Mouse (Mus musculus) left cerebral cortex, postnatal 10 days (tissue): ENCODE data around the gene Rps6ka6. TPM values are rescaled to one million over a fixed set of nuclear protein-coding genes. Genes with fewer than 3 reads are reported as not detected.

Experiments
- DNase-seq, 2 experiments: peaks; one replicate each; pipeline ENCODE4 v3.0.0; 2021 to 2022; ENCODE audit warnings: low spot score in 2 of 2, mixed read lengths in 1 of 2; ENCODE audit errors: extremely low spot score in 1 of 2
- intact Hi-C: fragments of 180-260 bp; cut with DNase I; formaldehyde crosslinking; loops from one replicate; pipeline ENCODE4 v1.15.1; 2025
- total RNA-seq, 2 experiments: library from RNA; stranded (reverse); gene quantifications; 2 replicates each; pipeline ENCODE4 v1.2.3; 2021

Rps6ka6 gene
- total RNA-seq = 10 to 100 TPM in 1 of 2 experiments, 1 to 10 TPM in 1; 9.2 to 10.9 TPM

DNA sequence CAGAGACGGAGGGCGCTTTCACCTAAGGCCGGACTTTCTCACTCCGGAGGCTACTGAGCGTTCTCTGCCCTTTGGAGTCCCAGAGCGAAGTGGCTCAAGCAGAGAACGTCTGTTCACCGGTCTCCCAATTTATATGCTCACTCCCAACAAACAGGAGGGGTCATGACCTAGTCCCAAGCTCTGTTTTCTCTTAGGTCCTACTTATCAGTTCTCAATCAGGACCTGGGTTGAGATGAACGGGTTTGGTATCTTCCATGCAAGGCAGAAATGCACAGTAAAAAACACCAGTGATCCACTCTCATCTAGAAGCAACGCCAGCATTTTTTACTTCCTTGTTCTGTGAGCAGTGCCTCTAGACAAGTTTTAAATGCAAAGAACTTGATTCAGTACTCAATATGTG, at the start of gene Rps6ka6:
Gene Rps6ka6 (minus strand): TSS at position 101 of the 400 bp plus-strand sequence.
- intact Hi-C loops = no loop called here
- no peak for DNase-seq

GRCm38 (mm10) chrX:111577044-111577443, 39.3 kb upstream of the Rps6ka6 start:
- intact Hi-C loops = no loop called here
- no peak for DNase-seq

GRCm38 (mm10) chrX:111518206-111518605, 19.6 kb downstream of the Rps6ka6 start:
- DNase-seq = no peak
- intact Hi-C loops = no loop called here

DNA sequence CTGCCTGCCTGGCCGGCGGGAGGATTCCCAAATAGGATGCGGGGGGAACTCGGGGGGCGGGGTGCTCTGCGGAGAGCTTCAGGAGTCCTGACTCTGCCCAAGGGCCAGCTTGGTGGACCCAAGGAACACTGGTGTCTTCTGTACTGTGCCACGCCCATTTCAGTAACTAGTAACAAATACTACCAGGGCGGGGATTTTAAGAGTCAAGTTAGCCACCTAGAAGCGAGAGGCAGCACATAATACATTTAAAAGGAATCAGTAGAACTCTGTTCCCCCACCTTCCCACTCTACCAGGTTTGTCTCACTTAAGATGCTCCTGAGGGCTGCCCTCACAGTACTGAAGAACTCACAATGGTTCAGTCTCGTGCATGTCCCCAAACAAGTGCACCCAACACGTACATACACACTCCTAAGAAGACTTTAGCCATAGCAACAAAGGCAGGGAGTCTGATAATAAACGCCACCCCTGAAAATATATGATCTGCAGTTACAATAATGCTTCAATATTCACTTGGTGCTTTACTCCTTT, 74.1 kb downstream of the Rps6ka6 start:
- intact Hi-C loops = no loop called here
- no peak for DNase-seq

DNA sequence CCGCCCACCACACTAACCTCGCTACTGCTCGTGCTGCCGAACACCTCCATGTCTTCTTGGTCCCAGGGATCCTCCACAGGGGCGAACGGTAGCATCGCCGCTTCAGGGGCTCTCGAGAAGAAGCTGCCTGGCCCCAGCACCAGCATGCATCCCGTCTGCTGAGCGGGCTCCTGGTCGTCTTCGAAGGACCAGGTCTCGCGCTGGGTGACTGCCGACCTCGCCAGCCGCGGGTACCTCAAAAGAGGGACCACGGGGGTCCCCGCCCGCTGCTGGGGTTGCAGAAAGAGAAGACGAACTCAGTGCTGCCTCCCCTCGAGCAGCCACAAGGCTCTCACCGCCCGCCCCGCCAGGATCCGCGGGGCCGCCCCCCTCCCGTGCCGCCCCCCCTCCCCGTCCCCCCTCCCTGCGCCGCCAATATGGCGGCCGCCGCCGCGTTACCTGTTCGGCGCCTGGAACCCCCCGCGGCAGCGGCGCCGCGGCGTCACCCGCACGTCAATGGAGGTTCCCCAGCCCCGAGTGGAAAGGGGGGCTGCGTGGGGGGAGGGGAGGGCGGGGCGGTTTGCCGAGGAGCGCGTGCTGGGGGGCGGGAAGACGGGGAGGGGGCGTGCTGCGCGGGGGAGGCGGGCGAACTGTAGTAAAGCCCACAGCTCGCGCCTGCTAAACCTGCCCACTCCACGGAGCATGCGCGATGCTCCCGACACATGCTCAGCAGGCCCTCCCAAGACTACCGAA, 74.8 kb downstream of the Rps6ka6 start:
- DNase-seq = peak; percentile 34 to 60
- intact Hi-C loops = no loop called here

GRCm38 (mm10) chrX:111462495-111462832, 75.3 kb downstream of the Rps6ka6 start:
- intact Hi-C loops = no loop called here

DNA sequence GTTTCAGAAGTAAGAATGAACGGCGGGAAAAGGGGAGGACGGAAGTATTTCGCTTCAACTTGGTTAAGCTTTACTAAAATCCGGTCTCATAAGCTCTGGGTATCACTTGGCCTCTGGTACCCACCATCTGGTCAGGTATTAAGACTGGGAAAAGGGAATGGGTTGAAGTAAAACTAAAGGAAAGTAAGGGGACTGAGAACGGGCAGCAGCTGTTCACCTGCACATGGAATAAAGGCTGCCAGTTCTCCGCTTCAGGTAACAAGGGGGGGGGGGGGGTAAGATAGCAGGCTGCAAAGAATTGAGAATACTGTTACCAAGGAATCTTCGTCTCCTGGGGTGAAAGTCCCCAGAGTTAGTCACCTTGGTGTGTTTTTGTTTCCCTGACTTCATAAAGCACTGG, 75.7 kb downstream of the Rps6ka6 start:
- no peak for DNase-seq
- intact Hi-C loops = no loop called here

More at GRCm38 (mm10) chrX:111462495-111462832, 75.3 kb downstream of the Rps6ka6 start:
- DNase-seq = peak in 1 of 2 experiments; percentile 1

DNA sequence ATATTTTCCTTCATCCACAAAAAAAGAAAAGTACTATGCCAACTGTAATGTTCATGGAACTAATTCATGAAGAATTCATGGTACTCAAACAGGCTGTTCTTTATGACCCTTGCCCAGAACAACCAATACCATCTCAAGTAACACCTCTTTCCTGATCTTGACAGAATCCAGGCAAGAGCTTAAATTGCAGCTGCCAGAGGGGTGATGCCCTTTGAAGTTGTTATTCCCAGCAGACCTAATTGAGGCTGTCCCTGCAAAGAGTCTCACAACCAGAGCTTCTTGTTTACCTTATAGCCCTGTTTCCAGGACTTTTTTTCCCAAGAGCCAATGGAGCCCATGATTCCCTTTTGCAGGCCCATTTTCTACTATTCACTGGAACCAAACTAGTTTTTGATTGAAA, 77.6 kb downstream of the Rps6ka6 start:
- intact Hi-C loops = no loop called here
- no peak for DNase-seq

GRCm38 (mm10) chrX:111436571-111436970, 101.2 kb downstream of the Rps6ka6 start:
- no peak for DNase-seq
- intact Hi-C loops = no loop called here

- DNase-seq = no peak
- intact Hi-C loops = no loop called here
These were observed 123.0 kb downstream of the Rps6ka6 start for GRCm38 (mm10) chrX:111414775-111415174.

DNA sequence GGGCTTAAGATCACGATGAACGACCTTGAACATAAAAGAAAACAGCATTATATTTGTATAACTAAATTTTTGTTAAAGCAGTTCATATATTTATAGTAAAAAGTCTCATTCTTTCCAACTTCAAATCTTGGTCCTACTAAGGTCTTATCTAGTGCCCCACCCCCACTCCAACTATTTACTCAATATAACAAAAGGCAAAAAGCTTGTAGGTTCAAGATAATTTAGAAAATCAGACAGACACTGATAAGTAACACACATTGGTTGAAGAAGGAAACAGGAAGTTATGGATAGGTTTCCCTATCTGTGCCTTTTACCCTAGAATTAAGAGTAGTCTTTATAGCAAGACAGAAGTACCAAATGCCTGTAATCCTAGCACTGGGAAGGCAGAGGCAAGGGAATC, 132.9 kb downstream of the Rps6ka6 start:
- intact Hi-C loops = no loop called here

GRCm38 (mm10) chrX:111377020-111377419, 160.7 kb downstream of the Rps6ka6 start:
- no peak for DNase-seq
- intact Hi-C loops = no loop called here

More for the DNA sequence above, 132.9 kb downstream of the Rps6ka6 start:
- no peak for DNase-seq

GRCm38 (mm10) chrX:111374177-111374576, 163.6 kb downstream of the Rps6ka6 start:
- DNase-seq = no peak
- intact Hi-C loops = no loop called here

Other genes with a start within 250 kb of the Rps6ka6 start
- gene Hdx, start 159.1 kb upstream of the Rps6ka6 start, total RNA-seq = 1 to 10 TPM; 3.8 to 4.3 TPM